Mouse (Mus musculus): Measurements from ENCODE around the gene Bcl3. TPM values are rescaled to one million over a fixed set of nuclear protein-coding genes. Genes with fewer than 3 reads are reported as not detected.

Gene Bcl3
- polyA plus RNA-seq, 1 experiment from 2014 or later, result 1.8 TPM

DNA sequence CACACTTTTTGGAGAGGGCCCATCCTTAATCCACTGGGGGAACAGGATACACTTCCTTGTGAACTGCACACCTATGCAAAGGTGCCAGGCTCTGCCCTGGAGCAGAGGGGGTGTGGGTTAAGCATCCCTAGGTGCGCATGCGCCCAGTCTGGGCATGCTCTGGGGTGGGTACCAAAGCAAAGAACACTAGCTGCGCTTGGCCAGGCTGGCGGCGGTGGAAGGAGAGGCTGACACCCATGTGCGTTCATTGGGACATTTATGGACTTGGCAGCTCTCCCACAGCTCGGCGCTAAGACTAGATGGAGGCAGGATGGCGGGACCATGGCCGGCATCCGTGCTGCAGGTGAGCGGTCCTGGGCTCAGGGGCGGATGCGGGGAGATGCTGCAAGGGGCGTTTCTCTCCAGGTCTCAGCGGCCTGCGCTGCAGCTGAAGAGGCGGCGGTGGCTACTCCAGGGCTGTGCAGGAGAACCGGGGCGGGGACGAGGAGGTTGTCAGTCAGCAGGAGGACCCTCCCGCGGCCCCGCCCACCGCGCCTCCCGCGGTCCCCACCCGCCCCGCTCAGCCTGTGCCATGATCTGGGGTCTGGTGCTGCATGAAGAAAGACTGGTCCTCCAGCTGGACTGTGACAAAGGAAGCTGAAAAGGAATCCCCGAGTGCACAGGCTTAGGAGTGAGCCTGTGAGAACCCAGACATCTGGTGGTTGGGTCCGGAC is 29.4 kb upstream of the Bcl3 start, which contains the start of gene Gm19345:
TSS of gene Gm19345 (plus strand) at position 146 of the 713 bp plus-strand sequence.
- DNase-seq (ENCODE audit: low spot score), result peak; percentile 53
- 4% methylated on average over 33 of the region's 33 CpGs for WGBS
- H3K4me3 ChIP-seq, result peak within 1 kb of the TSS; percentile 41
- 0 out of 2 replicates have a peak, but pooled peaks cover 3% of the 10 kb centered on the region for H3K9me3 ChIP-seq (replicated peaks)
- no peaks in the 10 kb centered on the region for H3K36me3 ChIP-seq
- H3K27ac ChIP-seq (replicated peaks), result 0 out of 2 replicates have a peak within 1 kb of the TSS, but pooled peaks have one; percentile 39
- H3K27me3 ChIP-seq (ENCODE audit: low read depth, poor library complexity, severe bottlenecking), result peaks cover 48% of the 10 kb centered on the region
- peaks cover 16% of the 10 kb centered on the region for H3K4me1 ChIP-seq

DNA sequence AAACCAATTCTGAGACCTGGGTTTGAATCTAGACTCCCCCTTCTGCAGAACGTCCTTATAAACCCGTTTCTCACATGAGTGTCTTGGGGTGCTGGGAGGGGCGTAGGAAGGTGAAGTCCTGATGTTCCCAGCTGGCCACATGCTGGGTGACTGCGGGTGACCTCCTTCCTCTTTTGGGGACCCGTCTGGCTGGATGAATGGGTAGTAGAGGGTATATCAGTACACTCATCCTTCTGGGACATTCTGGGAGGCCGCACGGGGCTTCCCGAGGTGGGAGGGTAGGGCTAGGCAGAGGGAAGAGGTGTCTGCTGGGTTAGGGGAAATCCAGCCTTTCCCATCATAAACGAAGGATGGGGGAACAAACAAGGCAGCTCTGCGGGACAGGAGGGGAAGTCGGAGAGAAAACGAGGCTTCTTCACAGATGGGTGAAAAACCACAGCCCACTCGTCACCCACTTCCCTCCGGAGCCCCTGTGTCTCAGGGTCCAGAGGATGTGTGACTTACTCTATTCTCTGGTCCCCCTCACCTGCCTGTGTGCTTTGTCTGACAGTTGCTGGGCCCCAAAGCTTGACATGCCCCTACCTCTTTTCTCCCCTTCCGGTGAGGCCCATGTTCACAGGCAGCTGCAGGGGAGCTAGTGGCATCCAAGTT is 22.1 kb upstream of the Bcl3 start:
- Histone ChIP-seq H3K27me3 (ENCODE audit: low read depth, poor library complexity, severe bottlenecking) (peaks cover 60% of the 10 kb centered on the region), H3K27ac (replicated peaks) (no peak overlapping the region), H3K4me1 (peaks cover 17% of the 10 kb centered on the region), H3K36me3 (no peaks in the 10 kb centered on the region), H3K4me3 (no peak overlapping the region), H3K9me3 (replicated peaks) (0 out of 2 replicates have a peak, but pooled peaks cover 3% of the 10 kb centered on the region)
- DNase-seq (ENCODE audit: low spot score), result no peak
- WGBS, result 70% methylated on average over 15 of the region's 15 CpGs

DNA sequence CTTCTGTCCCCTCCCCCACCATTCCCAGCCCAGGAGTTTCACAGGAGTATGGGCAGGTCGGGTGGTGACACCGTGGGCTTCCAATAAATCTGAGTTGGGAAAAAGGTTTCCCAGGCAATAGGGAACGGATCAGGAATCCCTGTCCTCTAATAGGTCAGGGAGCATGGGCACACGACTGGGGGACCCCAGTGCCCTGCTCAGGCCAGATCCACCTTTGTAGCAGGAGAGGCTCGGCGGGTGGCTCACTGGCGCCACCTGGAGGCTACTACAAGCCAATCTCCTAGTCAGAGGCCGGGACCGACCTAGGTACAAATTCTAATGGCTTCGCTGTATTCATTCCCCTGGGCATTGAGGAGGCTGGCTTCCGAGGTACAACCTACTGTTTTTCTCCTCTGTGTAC is 21.0 kb upstream of the Bcl3 start:
- Histone ChIP-seq H3K27ac (replicated peaks) (no peak overlapping the region), H3K4me1 (peaks cover 17% of the 10 kb centered on the region), H3K27me3 (ENCODE audit: low read depth, poor library complexity, severe bottlenecking) (peaks cover 56% of the 10 kb centered on the region), H3K4me3 (no peak overlapping the region), H3K36me3 (no peaks in the 10 kb centered on the region), H3K9me3 (replicated peaks) (0 out of 2 replicates have a peak, but pooled peaks cover 3% of the 10 kb centered on the region)
- 2% methylated on average over 11 of the region's 11 CpGs for WGBS
- peak; percentile 73 for DNase-seq (ENCODE audit: low spot score)

DNA sequence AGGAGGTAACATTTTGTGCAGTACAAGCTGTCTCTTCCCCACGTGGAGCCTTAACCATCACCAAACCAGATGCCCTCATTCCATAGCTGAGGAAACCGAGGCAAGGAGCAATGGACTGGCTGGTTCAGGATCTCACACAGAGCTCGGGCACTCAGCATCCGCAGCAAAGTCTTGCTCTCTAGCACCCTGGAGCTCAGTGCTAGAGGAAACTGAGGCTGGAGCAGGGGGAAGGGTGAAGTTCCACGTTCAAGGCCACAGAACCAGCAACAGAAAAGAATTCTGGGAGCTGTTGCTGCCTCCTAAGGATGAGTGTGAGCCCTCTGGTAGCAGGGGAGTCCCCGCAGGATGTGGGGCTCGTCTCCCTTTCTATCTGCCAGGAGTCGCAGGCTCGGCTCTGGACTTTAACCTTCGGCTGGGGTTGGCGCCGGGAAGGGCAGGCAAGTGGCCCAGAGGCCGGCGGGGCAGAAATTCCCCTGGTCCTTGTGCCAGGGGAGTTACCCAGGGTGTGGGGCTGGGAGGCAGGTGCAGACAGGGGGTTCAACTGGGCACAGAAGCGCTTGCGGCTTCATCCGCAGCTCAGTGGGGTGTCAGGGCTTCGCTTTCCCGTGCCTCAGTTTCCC is 20.4 kb upstream of the Bcl3 start:
- H3K27me3 ChIP-seq (ENCODE audit: low read depth, poor library complexity, severe bottlenecking), result peaks cover 50% of the 10 kb centered on the region
- H3K9me3 ChIP-seq (replicated peaks), result 0 out of 2 replicates have a peak, but pooled peaks cover 3% of the 10 kb centered on the region
- WGBS, result 33% methylated on average over 19 of the region's 19 CpGs
- no peak overlapping the region for H3K4me3 ChIP-seq
- H3K4me1 ChIP-seq, result peaks cover 17% of the 10 kb centered on the region
- DNase-seq (ENCODE audit: low spot score), result no peak
- no peak overlapping the region for H3K27ac ChIP-seq (replicated peaks)
- H3K36me3 ChIP-seq, result no peaks in the 10 kb centered on the region

DNA sequence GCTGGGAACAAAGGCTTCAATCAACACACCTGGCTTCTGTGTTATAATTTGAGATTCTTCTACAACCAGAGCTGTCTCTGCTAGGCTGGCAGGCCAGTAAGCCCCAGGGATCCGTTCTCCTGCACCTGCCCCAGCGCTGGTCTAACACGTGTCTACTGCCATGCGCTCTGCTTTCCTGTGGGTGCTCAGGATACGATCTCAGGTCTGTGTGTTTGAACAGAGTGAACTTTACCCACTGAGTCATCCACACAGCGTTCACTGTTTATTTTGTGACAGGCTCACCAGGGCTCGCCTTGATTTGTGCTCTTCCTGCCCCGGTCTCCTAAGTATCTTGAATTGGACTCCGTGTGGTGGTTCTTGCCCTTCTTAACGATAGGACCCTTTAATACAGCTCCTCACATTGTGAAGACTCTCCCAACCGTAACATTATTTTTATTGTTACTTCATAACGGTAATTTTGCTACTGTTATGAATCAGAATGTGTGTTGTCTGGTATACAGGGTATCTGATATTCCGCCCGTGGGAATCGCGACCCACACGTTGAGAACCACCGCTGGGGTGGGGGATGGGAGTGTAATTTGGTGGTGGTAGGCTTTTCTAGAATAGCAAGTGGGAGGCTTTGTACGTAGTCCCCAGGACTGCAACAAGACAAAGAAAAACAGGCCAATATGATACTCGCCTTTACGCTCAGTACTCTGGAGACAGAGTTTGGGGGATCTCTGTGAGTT is 19.3 kb upstream of the Bcl3 start:
- Histone ChIP-seq H3K4me3 (no peak overlapping the region), H3K36me3 (no peaks in the 10 kb centered on the region), H3K27ac (replicated peaks) (no peak overlapping the region), H3K4me1 (peaks cover 8% of the 10 kb centered on the region), H3K9me3 (replicated peaks) (0 out of 2 replicates have a peak, but pooled peaks cover 3% of the 10 kb centered on the region), H3K27me3 (ENCODE audit: low read depth, poor library complexity, severe bottlenecking) (peaks cover 39% of the 10 kb centered on the region)
- DNase-seq (ENCODE audit: low spot score), result no peak
- 89% methylated on average over 21 of the region's 21 CpGs for WGBS

DNA sequence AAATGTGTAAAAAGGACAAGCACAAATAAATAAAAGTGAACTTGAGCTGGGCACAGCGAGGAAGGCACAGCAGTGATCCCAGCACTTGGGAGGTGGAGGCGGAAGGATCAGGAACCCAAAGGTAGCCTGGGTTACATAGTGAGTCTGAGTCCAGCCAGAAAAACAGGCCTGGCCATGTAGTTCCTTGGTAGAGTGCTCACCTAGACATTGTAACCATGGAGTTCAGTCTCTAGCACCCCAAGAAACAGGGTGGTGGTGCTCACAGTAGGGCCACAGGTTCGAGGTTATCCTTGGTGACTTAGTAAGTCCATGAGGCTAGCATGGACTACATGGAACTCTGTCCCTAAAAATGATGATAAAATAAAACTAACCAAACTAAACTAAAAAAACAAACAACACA is 18.4 kb upstream of the Bcl3 start:
- no peak overlapping the region for H3K4me3 ChIP-seq
- WGBS, result 80% methylated on average over 3 of the region's 3 CpGs
- H3K4me1 ChIP-seq, result peaks cover 8% of the 10 kb centered on the region
- H3K27me3 ChIP-seq (ENCODE audit: low read depth, poor library complexity, severe bottlenecking), result peaks cover 35% of the 10 kb centered on the region
- no peaks in the 10 kb centered on the region for H3K36me3 ChIP-seq
- H3K27ac ChIP-seq (replicated peaks), result no peak overlapping the region
- 0 out of 2 replicates have a peak, but pooled peaks cover 5% of the 10 kb centered on the region for H3K9me3 ChIP-seq (replicated peaks)
- no peak for DNase-seq (ENCODE audit: low spot score)

DNA sequence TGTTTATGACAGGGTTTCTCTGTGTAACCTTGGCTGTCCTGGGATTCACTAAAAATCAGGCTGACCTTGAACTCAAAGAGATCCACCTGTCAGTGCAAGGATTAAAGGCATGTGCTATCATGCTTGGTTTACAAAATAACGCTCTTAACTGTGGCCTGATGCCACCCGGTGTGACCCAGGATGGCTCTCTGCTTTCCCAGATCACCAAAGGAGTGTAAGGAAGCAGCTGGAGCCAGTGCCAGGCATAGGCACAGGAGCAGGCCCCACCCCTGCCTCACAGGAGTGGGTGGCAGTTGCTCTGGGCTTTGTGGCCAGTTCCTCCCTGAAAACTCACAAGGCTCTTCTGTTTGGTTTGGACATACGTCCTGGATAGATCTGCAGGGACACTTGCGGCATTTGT is 17.8 kb upstream of the Bcl3 start:
- 84% methylated on average over 4 of the region's 4 CpGs for WGBS
- Histone ChIP-seq H3K4me1 (peaks cover 8% of the 10 kb centered on the region), H3K9me3 (replicated peaks) (0 out of 2 replicates have a peak, but pooled peaks cover 3% of the 10 kb centered on the region), H3K27me3 (ENCODE audit: low read depth, poor library complexity, severe bottlenecking) (peaks cover 31% of the 10 kb centered on the region), H3K36me3 (no peaks in the 10 kb centered on the region), H3K4me3 (no peak overlapping the region), H3K27ac (replicated peaks) (no peak overlapping the region)
- no peak for DNase-seq (ENCODE audit: low spot score)

DNA sequence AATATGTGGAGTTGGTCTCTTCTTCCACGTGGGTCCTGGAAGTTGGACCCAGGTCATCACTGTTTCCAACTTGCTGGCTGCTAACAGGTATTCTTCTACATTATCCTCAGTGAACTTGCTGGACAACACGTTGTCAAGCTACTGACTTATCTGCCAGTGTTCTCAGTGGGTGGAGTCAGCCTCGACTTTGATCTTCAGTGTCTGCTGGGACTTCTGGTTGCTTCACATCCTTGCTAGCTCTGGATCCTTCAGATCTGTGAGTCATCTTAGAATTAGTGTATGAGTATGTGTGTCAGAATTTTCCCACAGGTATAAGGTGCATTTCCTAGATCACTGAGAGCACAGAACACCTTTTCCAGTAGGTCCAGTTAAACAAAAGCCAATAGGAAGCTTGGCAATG is 14.3 kb upstream of the Bcl3 start:
- no peak for DNase-seq (ENCODE audit: low spot score)
- no peaks in the 10 kb centered on the region for H3K36me3 ChIP-seq
- no peak overlapping the region for H3K4me3 ChIP-seq
- H3K9me3 ChIP-seq (replicated peaks), result 0 out of 2 replicates have a peak, but pooled peaks cover 3% of the 10 kb centered on the region
- 0 out of 2 replicates have a peak, but pooled peaks cover 8% of the 10 kb centered on the region for H3K27me3 ChIP-seq (ENCODE audit: low read depth, poor library complexity, severe bottlenecking)
- no peak overlapping the region for H3K27ac ChIP-seq (replicated peaks)
- 61% methylated on average over 3 of the region's 3 CpGs for WGBS
- no peaks in the 10 kb centered on the region for H3K4me1 ChIP-seq

DNA sequence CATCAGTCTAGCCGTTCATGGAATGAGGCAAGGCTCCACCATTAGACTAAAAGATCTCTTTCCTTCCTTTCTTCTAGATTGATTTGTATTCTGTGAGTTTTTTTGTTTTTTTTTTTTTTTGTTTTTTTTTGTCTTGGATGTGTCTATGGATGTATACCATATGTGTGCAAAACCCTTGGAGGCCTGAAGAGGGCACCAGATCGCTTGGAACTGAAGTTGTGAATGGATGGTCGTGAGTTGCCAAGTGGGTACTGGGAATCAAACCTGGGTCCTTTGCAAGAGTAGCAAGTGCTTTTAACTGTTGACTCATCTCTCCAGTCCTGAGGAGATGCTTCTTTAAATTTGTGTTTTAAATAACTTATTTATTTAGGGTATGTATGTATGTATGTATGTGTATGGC is 11.5 kb upstream of the Bcl3 start:
- Histone ChIP-seq H3K4me3 (no peak overlapping the region), H3K9me3 (replicated peaks) (0 out of 2 replicates have a peak, but pooled peaks cover 3% of the 10 kb centered on the region), H3K27me3 (ENCODE audit: low read depth, poor library complexity, severe bottlenecking) (0 out of 2 replicates have a peak, but pooled peaks cover 6% of the 10 kb centered on the region), H3K27ac (replicated peaks) (no peak overlapping the region), H3K4me1 (peaks cover 7% of the 10 kb centered on the region), H3K36me3 (no peaks in the 10 kb centered on the region)
- 64% methylated on average over 3 of the region's 3 CpGs for WGBS
- no peak for DNase-seq (ENCODE audit: low spot score)

DNA sequence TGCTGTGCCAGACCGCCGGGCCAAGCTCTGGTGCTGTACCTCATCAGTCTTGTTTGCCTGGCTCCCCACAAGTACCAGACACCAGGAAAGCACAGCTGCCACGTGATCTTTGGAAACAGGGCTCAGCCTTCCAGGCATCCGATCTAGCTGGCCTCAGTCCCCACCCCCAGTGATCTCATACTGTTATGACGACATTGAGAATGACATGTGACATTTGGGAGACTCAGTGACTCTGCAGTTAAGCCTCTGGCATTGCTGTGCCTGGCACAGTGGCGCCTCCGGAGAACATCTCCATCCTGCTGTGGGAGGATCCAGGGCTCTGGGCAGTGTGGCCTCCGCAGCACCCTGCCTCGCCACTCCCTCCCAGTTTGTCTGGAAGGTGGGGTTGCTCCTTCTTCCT is 9.3 kb upstream of the Bcl3 start:
- Histone ChIP-seq H3K4me1 (peaks cover 7% of the 10 kb centered on the region), H3K36me3 (no peaks in the 10 kb centered on the region), H3K4me3 (no peak overlapping the region), H3K27me3 (ENCODE audit: low read depth, poor library complexity, severe bottlenecking) (peaks cover 8% of the 10 kb centered on the region; the same call in 1 of the 2 replicates), H3K9me3 (replicated peaks) (0 out of 2 replicates have a peak, but pooled peaks cover 3% of the 10 kb centered on the region), H3K27ac (replicated peaks) (no peak overlapping the region)
- WGBS, result 64% methylated on average over 9 of the region's 9 CpGs
- no peak for DNase-seq (ENCODE audit: low spot score)

DNA sequence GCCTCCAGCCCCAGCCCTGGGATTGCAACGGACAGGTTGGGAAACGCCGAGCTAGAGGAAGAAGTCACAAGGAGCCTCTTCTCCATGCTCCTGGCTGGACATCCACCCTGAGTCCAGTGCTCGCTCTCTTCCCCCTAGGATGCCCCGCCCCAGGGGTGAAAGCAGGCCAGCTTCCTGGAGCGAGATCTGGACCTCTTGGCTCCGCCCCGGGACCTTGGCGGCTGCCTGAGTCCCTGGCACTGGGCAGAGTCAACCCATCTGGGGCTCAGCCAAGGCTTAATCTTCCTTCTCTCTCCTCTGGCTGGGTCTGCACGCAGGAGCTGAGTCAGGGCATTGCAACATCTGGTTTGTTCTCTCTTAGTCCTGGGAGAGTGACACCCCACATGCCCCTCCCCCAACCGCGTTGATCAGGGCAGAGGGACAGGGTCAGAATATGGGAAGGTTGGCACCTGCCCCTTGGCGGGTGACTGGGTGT is 8.1 kb upstream of the Bcl3 start:
- WGBS, result 33% methylated on average over 13 of the region's 13 CpGs
- H3K4me1 ChIP-seq, result peaks cover 7% of the 10 kb centered on the region
- no peak for DNase-seq (ENCODE audit: low spot score)
- no peaks in the 10 kb centered on the region for H3K36me3 ChIP-seq
- peaks cover 11% of the 10 kb centered on the region; the same call in 1 of the 2 replicates for H3K27me3 ChIP-seq (ENCODE audit: low read depth, poor library complexity, severe bottlenecking)
- H3K27ac ChIP-seq (replicated peaks), result no peak overlapping the region
- no peak overlapping the region for H3K4me3 ChIP-seq
- H3K9me3 ChIP-seq (replicated peaks), result no peaks in the 10 kb centered on the region

DNA sequence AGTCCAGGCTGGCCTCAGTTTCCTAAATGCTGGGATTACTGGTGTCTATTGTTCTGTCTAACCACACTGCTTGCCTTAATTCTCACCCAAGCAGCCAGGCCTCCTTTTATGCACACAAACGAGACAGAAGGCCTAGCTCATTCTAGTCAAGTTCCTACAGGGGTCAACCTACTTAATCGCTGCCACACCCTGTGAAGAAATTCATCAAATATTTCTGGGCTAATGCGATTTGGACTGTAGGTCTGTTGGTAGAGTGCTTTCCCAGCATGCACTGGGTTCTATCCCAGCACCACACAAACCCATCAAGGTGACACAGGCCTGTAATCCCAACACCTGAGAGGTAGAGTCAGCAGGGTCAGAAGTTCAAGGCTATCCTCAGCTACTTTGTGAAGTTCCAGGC is 7.1 kb upstream of the Bcl3 start:
- Histone ChIP-seq H3K4me3 (no peak overlapping the region), H3K9me3 (replicated peaks) (no peaks in the 10 kb centered on the region), H3K4me1 (peaks cover 8% of the 10 kb centered on the region), H3K27ac (replicated peaks) (no peak overlapping the region), H3K27me3 (ENCODE audit: low read depth, poor library complexity, severe bottlenecking) (peaks cover 18% of the 10 kb centered on the region), H3K36me3 (no peaks in the 10 kb centered on the region)
- no peak for DNase-seq (ENCODE audit: low spot score)
- 85% methylated on average over 3 of the region's 3 CpGs for WGBS
